Mouse (Mus musculus) cerebellum, postnatal 4 days (tissue): Measurements from ENCODE around the gene Gm11213.

ENCODE experiments used
- DNase-seq, 2 experiments: peaks; one replicate each; pipeline ENCODE4 v3.0.0; 2022; ENCODE audit warnings: low spot score in 2 of 2, mixed read lengths in 1 of 2

Gm11213 gene

DNA sequence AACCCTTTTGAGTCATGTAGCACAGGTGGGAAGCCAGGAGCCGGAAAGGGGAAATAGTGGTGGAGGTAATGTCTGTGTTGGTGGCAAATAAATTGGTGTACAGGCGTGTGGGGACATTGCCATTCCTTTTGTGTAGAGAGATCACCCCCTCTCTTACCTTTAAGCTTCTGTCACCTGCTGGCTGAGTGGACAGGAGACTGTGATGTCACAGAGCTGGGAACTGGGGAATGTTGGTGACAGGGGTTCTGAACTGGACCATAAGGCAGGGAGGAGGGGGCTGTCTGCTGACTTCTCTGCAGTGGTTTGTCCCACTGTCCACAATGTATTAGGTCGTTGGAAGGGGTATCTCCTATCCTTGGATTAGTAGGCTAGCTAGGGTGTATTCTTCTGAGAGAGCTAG lies at the start of gene Gm11213:
Gene Gm11213 (minus strand): TSS at position 317 of the 400 bp plus-strand sequence.
- DNase-seq = no peak

DNA sequence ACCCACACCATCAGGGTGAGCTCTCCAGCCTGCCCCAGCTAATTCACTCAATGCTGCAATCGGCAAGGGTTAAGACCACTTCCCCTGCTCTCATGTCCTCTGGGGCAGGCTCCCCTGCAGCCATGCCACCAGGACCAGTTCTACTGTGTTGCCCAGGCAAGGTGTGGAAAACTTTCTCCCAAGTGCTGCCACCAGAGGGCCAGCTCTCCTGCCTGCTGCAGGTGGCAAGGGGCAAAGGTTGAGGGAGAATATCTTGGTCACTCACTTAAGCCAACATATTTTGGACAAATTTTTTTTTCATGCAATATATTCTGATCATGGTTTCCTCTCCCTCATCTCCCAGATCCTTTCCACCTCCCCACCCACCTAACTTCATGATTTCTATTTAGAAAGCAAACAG lies 49.3 kb upstream of the Gm11213 start:
- DNase-seq = no peak

DNA sequence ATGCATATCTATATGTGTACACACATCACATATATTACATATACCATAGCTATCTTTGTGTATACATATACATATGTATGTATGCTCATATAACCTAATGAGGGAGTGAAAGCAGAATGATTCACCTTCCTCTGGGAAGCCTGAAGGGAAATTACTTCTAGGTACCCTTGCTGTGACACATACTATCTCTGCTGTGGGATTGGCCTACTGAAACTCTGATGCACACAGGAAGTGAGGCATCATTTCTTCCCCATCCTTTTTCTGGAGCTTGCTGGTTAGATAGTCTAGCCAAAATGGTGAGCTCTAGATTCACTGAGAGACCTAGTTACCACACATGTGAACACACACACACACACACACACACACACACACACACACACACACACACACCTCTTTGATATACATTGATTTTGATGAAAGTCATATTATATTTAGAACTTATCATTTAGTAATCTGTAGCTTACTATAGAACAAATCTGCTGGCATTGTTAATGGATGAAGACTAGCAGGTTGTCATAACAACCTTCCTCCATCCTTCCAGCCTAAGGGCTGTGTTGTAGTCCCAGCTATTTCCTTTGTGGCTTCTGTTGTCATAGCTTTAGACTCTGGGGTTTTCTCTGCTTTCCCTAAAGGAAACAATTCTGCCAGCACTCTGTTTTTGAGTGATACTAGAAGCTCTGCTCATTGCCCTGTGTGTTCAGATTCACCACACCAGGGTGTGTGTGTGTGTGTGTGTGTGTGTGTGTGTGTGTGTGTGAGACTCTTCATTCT lies 39.1 kb upstream of the Gm11213 start:
- DNase-seq = no peak

DNA sequence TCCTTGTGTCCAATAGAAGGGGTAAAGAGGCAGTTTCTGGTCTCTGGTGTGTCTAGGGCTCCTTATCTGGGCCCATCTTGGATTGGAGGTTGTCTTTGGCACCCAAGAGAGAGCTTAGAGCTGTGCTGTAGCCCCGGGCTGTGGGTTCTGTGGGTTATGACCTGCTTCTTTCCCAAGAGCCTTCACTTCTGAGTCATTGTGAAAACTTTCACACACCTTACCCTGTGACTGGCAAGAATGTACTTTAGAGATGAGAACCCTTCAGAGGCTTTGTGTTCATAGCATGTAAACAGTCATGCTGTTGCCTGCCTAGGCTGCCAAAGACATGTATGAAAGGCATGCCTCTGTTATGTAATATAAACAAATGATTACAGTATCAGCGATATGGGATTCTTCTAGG lies 34.8 kb upstream of the Gm11213 start:
- no peak for DNase-seq

DNA sequence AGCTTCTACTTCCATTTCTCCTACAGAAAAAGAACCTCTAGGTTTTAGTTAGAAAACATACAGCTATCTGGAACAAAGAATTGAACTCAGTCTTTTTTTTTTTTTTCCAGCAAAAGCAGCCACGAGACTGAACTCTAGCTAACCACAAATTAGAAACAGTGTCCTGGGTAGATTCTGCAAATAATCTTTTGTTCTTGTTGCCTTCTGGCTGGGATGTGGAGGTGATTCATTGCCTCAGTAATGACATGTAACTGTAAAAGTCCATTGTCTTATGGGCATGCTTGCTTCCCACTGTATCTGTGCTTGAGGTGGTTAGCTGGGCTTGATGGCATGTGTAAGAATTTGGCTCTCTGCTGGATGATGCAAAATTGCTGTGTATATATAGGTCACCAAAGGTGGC lies 33.5 kb upstream of the Gm11213 start:
- DNase-seq = no peak

DNA sequence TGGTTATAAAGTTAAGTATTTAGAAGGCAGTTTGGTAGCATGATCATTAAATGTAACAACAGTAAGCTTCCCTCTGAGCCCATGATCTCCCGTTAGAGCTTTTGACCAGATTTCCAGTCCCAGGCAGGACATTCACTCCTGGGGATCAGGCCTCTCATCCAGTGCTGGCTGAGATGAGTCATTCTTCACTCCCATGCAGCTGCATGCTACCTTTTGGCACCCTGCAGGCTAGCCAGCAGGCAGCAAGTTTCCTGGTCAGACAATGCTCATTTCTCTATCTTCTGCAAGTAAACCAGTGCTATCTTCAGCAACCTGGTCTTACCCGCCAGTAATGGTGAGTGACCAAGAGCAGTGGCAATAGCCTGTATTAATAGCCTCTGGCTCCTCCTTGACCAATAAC lies 28.1 kb upstream of the Gm11213 start:
- DNase-seq = no peak

DNA sequence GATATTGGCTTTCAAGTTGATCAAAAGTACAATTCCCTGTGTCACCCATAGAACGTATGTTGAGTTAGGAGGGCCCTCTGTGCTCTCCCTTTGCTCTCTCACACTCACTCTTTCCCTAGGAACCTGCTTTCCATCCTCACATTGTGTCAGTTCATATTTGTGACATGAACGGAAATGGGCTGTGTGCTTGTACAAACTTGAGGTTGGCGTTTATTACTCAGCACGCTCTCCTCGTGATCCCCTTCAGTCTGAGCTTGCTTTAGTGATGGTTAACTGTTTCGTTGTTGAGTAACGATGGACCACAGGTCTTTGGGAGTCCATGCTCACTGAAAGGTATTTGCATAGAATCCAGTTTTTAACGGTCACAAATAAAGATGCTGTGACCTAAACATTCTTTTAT lies 22.1 kb upstream of the Gm11213 start:
- DNase-seq = no peak

DNA sequence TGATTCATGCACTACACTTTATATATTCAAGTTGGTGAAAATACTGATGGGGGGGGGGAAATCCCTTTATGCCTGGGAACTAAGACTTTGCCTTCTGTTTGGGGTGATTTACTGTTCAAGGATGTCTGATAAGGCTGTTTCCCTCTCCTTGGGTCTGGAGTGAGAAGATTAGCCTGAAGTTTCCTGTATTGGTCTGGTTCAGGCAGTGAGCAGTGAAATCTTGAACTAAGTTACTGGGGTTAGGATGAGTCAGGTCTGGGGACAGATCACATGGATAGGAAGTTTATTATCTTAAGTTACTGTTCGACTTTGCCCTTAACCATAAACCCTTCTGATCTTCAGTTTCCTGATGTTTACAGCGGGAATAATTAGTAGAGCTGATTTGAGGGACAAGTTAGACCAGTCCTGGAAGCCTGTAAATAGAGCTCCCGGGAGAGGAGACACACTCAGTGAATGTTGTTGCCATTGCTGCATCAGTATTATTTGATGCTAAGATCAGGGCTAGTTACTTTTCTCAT lies 20.6 kb upstream of the Gm11213 start:
- no peak for DNase-seq

DNA sequence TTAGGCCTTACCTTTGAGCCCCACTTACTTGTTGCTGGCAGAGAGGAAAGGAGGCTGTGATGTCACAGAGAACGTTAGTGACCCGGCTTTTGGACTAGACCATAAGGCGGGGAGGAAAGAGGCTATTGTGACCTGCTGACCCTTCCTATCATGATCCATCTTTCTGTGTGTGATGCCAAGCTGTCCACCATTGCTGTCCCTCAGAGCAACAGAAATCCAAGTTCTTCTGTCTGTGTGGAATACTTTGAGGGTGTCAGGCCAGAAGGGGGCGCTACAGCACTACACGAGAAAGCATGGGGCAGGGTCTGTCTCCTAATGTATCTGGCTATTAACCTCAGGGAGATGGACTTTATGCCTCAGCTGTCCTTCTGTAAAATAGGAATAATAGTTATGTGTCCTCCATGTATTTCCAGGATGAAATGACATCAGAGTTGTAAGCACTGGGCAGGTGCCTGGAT lies 17.3 kb upstream of the Gm11213 start, which contains the start of gene Tex48:
Gene Tex48 (minus strand): TSS at position 51 of the 458 bp plus-strand sequence.
- DNase-seq = peak in 1 of 2 experiments; percentile 26

DNA sequence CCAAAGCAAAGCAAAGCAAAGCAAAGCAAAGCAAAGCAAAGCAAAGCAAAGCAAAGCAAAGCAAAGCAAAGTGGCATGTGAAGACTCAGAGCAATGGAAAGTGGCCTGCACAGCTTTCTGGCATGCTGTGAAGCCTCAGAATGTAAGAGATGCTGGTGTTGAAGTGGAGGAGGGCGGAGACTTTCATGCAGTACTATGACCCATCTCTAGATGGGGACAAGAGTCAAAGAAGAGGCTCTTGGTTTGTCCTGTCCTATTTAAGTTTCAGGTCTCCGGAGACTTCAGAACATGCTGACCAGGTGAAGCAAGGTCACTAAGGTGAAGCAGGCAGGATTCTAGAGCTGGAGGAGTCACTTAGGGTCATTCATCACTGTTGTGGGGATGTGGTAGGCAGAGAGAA lies 16.8 kb upstream of the Gm11213 start:
- no peak for DNase-seq

DNA sequence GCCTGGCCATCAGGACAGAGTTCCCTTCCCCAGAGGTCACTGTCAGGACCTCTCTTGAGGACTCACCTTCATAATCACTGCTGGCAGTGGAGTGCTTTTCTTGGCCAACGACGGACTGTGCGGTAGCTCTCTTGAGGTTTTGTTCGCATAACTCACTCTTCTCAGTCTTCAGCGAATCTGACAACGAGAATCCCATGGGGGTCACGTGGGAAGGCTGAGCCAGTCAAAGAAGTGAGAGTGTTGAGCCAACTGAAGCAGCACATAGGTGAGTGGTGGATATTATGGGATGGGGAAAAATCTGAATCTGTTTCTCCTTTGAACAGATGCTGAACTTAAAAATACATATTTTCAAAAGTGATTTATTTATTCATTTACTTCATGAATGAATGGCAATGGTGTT lies 3.3 kb upstream of the Gm11213 start:
- DNase-seq = no peak

DNA sequence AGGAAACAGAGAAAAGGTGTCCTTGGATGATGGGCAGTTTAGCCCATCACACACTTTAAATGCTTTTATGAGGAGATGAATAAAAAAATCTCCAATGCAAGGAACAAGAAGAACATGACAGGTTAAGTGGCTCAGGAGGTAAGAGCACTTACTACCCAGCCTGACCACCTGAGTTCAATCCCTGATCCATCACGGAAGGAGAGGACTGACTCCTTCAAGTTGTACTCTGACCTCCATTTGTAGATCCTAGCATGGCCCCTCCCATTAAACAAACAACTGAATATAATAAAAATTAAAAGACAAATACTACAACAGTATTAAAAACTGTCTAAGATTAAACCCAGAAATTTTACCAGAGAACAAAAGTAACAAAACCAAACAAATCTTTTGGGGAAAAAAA lies 907 bp upstream of the Gm11213 start:
- DNase-seq = no peak

DNA sequence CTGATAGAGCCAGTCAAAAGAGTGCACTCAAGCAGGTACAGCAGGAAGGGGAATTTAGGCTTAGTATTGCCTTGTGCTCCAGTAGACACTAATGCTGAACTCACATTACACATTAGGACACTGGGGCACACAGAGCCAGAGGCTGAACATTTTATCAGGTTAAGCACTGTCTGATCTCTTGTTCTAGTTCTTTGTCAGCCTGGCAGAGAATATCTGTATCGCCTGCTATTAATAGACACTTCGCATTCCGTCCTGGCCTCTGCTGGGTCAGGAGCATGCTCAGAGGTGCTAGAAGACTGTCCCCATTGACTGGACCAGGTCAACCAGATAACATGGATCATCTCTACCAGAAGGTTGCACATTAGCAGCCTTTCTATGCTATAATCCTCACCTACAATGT lies 484 bp upstream of the Gm11213 start:
- no peak for DNase-seq

DNA sequence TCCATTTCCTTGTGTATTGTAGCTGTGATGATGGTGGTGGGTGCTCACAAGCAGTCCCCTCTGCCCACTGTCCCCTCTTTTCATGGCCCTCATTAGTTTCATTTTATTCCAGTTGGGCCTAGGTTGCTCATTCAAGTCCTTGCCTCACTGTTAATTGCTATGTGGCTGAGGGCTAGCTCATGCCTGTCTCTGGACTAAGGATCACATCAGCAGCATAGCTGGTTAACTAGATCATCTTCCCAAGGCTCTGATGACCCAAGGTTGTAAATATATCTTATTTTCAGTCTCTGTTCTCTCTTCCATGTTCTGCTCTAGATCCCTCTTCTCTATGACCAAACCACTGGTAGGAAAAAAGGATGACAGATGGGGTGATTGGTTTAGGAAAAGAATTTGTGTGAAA lies 3.8 kb downstream of the Gm11213 start:
- DNase-seq = no peak

DNA sequence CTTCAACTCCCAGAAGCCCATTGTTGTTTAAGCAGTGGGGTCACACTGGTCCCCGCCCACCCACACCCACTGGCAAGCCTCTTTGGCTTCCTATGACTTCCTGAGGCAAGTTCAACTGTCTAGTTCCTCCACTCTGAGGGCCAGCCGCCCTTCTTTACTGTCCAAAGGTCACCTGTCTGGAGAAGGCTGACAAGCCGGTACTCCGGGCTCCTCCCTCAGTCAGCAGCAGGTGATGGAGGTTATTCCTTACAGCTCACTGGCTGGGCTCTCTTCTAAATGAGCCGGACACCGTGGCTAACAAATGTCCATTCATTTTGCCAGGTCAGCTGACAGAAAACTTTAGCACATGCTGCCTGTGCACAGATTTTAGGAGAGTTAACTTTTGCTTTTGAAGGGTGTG lies 4.3 kb downstream of the Gm11213 start:
- no peak for DNase-seq

DNA sequence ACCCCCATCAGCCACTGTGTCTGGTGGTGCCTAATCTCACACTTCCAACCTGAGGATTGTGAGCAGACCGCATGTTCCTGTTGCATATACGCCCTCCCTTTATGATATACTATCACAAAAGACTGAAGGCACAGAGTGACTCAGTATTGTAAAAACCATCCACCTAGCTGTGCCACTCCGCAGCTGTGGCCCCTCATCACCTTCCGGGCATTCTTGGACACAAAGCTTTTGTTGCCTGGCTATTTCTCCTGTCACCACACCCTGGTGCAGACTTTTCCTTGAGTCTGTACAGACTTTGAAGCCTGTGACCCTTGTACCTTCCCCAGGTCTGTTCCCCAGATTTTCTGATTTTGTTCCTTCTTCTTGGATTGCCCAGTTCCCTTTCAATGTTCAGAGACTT lies 9.1 kb downstream of the Gm11213 start:
- DNase-seq = no peak

DNA sequence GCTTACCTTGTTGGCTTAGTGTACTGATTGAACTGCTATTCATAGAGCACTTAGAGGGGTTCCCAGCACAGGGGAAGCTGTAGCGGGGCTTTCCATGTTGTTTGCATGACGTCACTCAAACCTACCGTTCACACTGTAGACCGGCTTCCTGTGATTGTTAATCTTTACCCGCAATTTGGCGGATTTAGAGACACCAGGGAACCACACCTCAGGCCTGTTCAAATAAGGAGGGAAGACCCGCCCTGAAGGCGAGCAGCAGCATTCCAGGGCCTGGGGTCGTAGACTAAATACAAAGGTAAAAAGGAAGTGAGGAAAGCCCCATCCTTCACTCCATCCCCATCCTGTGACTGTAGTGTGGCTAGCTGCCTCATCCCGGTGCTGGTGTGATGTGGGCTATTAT lies 9.8 kb downstream of the Gm11213 start:
- no peak for DNase-seq

DNA sequence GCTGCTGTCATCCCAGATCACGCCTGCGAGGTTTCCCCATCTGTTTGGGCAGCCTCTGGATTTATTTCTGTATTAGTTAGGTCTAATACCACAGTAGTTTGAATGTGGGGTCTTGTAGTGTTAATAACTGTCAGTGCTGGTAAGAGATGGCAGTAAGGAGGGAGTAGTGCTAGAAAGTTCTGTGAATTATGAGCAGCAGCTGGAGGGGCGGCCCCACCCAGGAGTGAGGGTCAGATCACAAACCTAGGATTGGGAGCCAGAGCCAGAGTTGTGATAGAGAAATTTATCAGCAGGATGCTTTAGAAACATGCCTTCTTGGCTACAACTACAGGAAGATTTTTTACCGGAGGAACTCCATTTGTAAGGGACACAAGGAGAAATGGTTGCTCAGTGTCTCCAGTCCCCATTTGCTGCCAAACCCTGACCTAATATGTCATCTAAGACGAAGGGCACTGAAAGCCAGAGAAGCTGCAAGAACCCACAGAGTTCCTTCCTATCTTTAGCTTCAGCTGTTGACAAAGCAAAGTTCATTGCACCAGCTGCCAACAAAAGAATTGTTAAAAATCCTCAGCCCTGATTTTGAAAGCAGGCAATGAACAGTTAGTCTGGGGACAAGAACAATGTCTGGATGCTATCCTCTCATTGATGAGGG lies 10.5 kb downstream of the Gm11213 start:
- no peak for DNase-seq

DNA sequence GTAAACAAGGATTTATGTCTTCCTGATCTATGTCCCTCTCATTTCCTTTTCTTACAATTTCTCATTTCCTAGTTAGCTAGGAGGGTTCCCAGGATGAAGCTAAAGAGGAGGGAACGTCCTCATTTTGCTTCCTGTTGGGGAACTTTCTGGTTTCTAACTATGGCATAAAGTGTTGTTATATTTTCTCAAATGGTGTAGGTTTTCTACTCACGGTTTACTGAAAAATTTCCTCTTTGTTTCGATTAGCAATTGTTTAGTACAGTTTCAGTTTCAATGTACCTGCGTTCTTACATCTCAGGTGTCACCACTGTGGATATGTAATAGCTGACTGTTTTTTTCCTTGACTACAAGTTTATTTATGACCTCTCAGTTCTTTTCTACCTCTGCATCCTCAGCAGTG lies 14.5 kb downstream of the Gm11213 start:
- DNase-seq = no peak

DNA sequence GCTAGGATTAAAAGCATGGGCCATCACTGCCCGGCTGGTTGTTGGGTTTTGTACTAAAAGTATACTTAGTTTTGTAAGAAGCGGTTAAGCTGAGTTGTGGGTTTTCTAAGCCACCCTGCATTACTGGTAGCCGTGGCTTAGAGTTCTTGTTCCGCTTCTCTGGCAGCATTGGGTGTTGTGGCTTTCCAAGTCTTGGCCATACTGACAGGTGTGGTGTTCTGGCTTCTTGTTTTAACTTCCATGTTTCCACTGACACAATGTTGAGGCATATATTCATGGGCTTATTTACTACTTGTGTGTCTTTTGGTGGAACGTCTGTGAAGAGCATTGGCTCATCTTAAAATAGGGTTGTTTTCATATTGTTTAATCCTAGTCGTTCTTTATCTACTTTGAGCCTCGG lies 15.1 kb downstream of the Gm11213 start:
- DNase-seq = no peak

DNA sequence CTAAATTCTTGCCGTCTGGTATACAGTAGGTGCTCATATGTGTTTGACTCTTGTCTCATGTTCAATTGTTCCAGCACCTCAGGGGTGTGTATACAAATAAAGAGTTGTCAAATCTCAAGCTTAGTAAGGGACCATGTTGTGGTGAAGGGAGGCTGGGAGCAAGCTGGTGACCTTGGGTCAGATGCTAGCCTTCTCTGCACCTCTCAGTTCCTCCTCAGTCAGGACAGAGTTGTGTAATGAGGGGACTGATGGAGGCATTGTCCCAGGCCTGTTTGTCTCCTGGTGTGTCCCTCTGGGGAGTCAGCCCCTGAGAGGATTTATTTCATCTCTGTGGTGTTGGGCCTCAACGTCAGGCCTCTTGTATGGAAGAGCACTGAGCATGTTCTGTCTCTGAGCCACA lies 18.8 kb downstream of the Gm11213 start:
- no peak for DNase-seq

DNA sequence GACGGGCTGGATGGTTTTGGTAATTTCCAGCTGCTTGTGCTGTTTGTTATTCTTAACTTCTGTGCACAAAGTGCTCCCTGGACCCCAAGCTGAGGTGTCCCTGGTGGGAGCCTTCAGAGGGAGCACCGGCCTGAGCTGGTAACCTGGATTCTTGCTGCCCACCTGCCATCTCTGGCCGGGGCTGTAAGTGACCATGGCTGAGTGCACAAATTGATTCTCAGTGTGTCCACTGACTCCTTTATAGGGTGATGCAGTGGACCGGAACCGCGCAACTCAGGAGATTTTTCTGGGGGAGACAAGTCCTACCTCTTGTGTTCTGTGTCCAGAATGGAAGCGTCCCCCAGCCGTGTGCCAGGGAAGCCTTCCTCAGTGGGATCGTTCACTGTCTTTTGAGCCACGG lies 19.8 kb downstream of the Gm11213 start:
- no peak for DNase-seq

DNA sequence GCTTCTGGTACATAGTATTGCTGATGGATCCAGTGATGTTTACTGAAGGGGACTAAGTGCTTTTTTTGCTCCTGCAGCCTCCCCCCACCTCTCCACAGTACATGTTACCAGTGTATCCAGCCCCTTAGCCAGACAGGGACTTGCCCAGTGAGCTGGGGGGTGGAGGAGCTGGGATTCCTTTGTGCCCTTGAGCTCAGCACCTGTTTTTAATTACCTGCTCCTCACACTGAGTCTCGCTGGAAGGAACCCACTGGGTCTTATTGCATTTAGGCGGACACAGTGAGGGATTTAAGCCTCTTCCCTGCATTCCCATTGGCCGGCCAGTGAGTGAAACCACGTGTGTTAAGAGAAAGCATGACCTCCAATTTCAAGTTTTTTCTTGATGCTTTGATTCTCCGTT lies 22.5 kb downstream of the Gm11213 start:
- DNase-seq = no peak
